Mouse (Mus musculus) testis, postnatal 10 days (tissue): ENCODE measurements at regions not wholly inside any gene's neighbourhood (a gene's known extent, or its start where the extent isn't known, plus 50 kb on each side); places are given as distances from the start of the nearest gene placed in this dataset.

Experiments used
- DNase-seq: peaks from one replicate; pipeline ENCODE4 v3.0.0; 2021; ENCODE audit warnings: low spot score

- no peak for DNase-seq
These were observed 65.2 kb upstream of the Cabcoco1 start for GRCm38 (mm10) chr10:68606848-68607247.

- peak; percentile 57 for DNase-seq
These were observed 70.2 kb upstream of the Cabcoco1 start for GRCm38 (mm10) chr10:68611906-68612305.

- DNase-seq, result no peak
These were observed 71.0 kb upstream of the Cabcoco1 start for GRCm38 (mm10) chr10:68612727-68613126.

GRCm38 (mm10) chr10:68623786-68624185 lies 82.1 kb upstream of the Cabcoco1 start:
- no peak for DNase-seq

- no peak for DNase-seq
These were observed 83.6 kb upstream of the Cabcoco1 start for GRCm38 (mm10) chr10:68625329-68625728.

- no peak for DNase-seq
These were observed 84.1 kb upstream of the Cabcoco1 start for GRCm38 (mm10) chr10:68625752-68626151.

GRCm38 (mm10) chr10:68629486-68629885 lies 87.8 kb upstream of the Cabcoco1 start:
- DNase-seq, result no peak

GRCm38 (mm10) chr10:68633180-68633579 lies 90.3 kb upstream of the Tmem26 start:
- no peak for DNase-seq

GRCm38 (mm10) chr10:68652700-68653099 lies 70.7 kb upstream of the Tmem26 start:
- no peak for DNase-seq

- no peak for DNase-seq
These were observed 68.0 kb upstream of the Tmem26 start for GRCm38 (mm10) chr10:68655491-68655890.

- DNase-seq, result no peak
These were observed 57.4 kb upstream of the Tmem26 start for GRCm38 (mm10) chr10:68666094-68666493.

GRCm38 (mm10) chr10:68669330-68669729 lies 54.1 kb upstream of the Tmem26 start:
- DNase-seq, result no peak

- no peak for DNase-seq
These were observed 53.5 kb upstream of the Tmem26 start for GRCm38 (mm10) chr10:68669992-68670391.

GRCm38 (mm10) chr10:68672291-68672690 lies 51.2 kb upstream of the Tmem26 start:
- DNase-seq, result no peak

GRCm38 (mm10) chr10:68673102-68673872 lies 50.2 kb upstream of the Tmem26 start:
- DNase-seq, result no peak
